Mouse (Mus musculus) hindbrain, embryonic 15.5 days (tissue): Measurements from ENCODE around the gene Cradd. TPM values are rescaled to one million over a fixed set of nuclear protein-coding genes. Genes with fewer than 3 reads are reported as not detected.

ENCODE experiments used
- ATAC-seq: fragments of 200-750 bp; cut with Nextera tagmentation; 2 replicates; pipeline ENCODE4 v1.8.0; 2017; ENCODE audit warnings: low read depth, moderate number of reproducible peaks, moderate TSS enrichment; ENCODE audit not compliant: low FRiP score
- H3K27ac ChIP-seq: fragments of 300-500 bp; sonication (generic); replicated peaks from 2 replicates; pipeline ENCODE4 v1.5.1; 2015; ENCODE audit warnings: mild to moderate bottlenecking, inconsistent platforms
- H3K27me3 ChIP-seq: fragments of 300-500 bp; sonication (generic); 2 replicates; pipeline ENCODE4 v1.6.1; 2015; ENCODE audit warnings: control low read depth, inconsistent platforms
- H3K36me3 ChIP-seq: fragments of 300-500 bp; sonication (generic); 2 replicates; pipeline ENCODE4 v1.6.1; 2015; ENCODE audit warnings: control low read depth, inconsistent platforms
- H3K4me1 ChIP-seq: fragments of 300-500 bp; sonication (generic); replicated peaks from 2 replicates; pipeline ENCODE4 v1.6.1; 2015; ENCODE audit warnings: control low read depth, inconsistent platforms
- H3K4me2 ChIP-seq: fragments of 300-500 bp; sonication (generic); 2 replicates; pipeline ENCODE4 v1.6.1; 2015; ENCODE audit warnings: moderate library complexity, mild to moderate bottlenecking, inconsistent platforms
- H3K4me3 ChIP-seq: fragments of 300-500 bp; sonication (generic); 2 replicates; pipeline ENCODE4 v1.5.1; 2015; ENCODE audit warnings: mild to moderate bottlenecking, inconsistent platforms
- H3K9ac ChIP-seq: fragments of 300-500 bp; sonication (generic); 2 replicates; pipeline ENCODE4 v1.6.1; 2015; ENCODE audit warnings: inconsistent platforms
- H3K9me3 ChIP-seq: fragments of 300-500 bp; sonication (generic); 2 replicates; pipeline ENCODE4 v1.6.1; 2016; ENCODE audit warnings: control low read depth, inconsistent platforms
- whole genome bisulfite sequencing: fragments of 180-500 bp; shearing (Covaris S2); methylation state at CpG from one replicate; pipeline ENCODE4 v1.1.7; 2015; 5-methylcytosine and 5-hydroxymethylcytosine counted together
- polyA plus RNA-seq: library from polyadenylated mRNA; unstranded; fragments of >200 nt; fragmentation: Nextera tagmentation; extraction: Ambion mirVana; gene quantifications from 2 replicates; pipeline ENCODE4 v1.2.1, GENCODE M21; 2015

The Cradd gene
- polyA plus RNA-seq, 1 experiment from 2014 or later: 9.4 TPM

- H3K4me2 ChIP-seq: peak overlapping the region; percentile 46
- H3K9ac ChIP-seq: no peak overlapping the region
- no peaks in the 10 kb centered on the region for H3K36me3 ChIP-seq
- no peaks in the 10 kb centered on the region for H3K27me3 ChIP-seq
- peaks cover 15% of the 10 kb centered on the region for H3K4me1 ChIP-seq
- WGBS: 58% methylated on average over 10 of the region's 10 CpGs
- ATAC-seq: no peak
- H3K4me3 ChIP-seq: no peak overlapping the region
- no peaks in the 10 kb centered on the region; the same call in 1 of the 2 replicates for H3K9me3 ChIP-seq
- no peak overlapping the region; the same call in 1 of the 2 replicates for H3K27ac ChIP-seq
Observed at GRCm38 (mm10) chr10:95181553-95181952, 142.4 kb downstream of the Cradd start.

- Histone ChIP-seq H3K9ac (no peak overlapping the region), H3K36me3 (no peaks in the 10 kb centered on the region), H3K4me2 (no peak overlapping the region), H3K4me1 (peaks cover 15% of the 10 kb centered on the region), H3K9me3 (no peaks in the 10 kb centered on the region; the same call in 1 of the 2 replicates), H3K27me3 (no peaks in the 10 kb centered on the region), H3K27ac (no peak overlapping the region), H3K4me3 (no peak overlapping the region)
- ATAC-seq: no peak
- 89% methylated on average over 3 of the region's 3 CpGs for WGBS
Observed at GRCm38 (mm10) chr10:95180900-95181299, 143.0 kb downstream of the Cradd start.

- no peak for ATAC-seq
- no peak overlapping the region for H3K4me2 ChIP-seq
- H3K27me3 ChIP-seq: no peaks in the 10 kb centered on the region
- H3K27ac ChIP-seq: no peak overlapping the region
- H3K9me3 ChIP-seq: no peaks in the 10 kb centered on the region
- 87% methylated on average over 8 of the region's 8 CpGs for WGBS
- H3K4me3 ChIP-seq: no peak overlapping the region
- H3K36me3 ChIP-seq: no peaks in the 10 kb centered on the region
- no peak overlapping the region for H3K9ac ChIP-seq
- peaks cover 20% of the 10 kb centered on the region for H3K4me1 ChIP-seq
Observed at GRCm38 (mm10) chr10:95180177-95180576, 143.8 kb downstream of the Cradd start.

- no peaks in the 10 kb centered on the region for H3K27me3 ChIP-seq
- ATAC-seq: no peak
- peaks cover 20% of the 10 kb centered on the region for H3K4me1 ChIP-seq
- WGBS: 82% methylated on average over 4 of the region's 4 CpGs
- no peak overlapping the region for H3K4me3 ChIP-seq
- no peaks in the 10 kb centered on the region for H3K9me3 ChIP-seq
- H3K9ac ChIP-seq: no peak overlapping the region
- no peak overlapping the region for H3K27ac ChIP-seq
- no peak overlapping the region for H3K4me2 ChIP-seq
- no peaks in the 10 kb centered on the region for H3K36me3 ChIP-seq
Observed at GRCm38 (mm10) chr10:95178785-95179184, 145.1 kb downstream of the Cradd start.

- WGBS: 47% methylated on average over 26 of the region's 26 CpGs
- Histone ChIP-seq H3K4me1 (peaks cover 10% of the 10 kb centered on the region), H3K4me2 (no peak overlapping the region), H3K27me3 (no peaks in the 10 kb centered on the region), H3K27ac (no peak overlapping the region), H3K36me3 (no peaks in the 10 kb centered on the region), H3K4me3 (no peak overlapping the region), H3K9me3 (no peaks in the 10 kb centered on the region), H3K9ac (no peak overlapping the region)
- ATAC-seq: no peak
Observed at GRCm38 (mm10) chr10:95175423-95176120, 148.4 kb downstream of the Cradd start.

- Histone ChIP-seq H3K36me3 (no peaks in the 10 kb centered on the region), H3K4me1 (peaks cover 10% of the 10 kb centered on the region), H3K4me3 (no peak overlapping the region), H3K27ac (no peak overlapping the region), H3K4me2 (no peak overlapping the region), H3K9ac (no peak overlapping the region), H3K27me3 (no peaks in the 10 kb centered on the region), H3K9me3 (no peaks in the 10 kb centered on the region)
- WGBS: 75% methylated on average over 6 of the region's 6 CpGs
- no peak for ATAC-seq
Observed at GRCm38 (mm10) chr10:95174260-95174659, 149.7 kb downstream of the Cradd start.

- no peak overlapping the region for H3K27ac ChIP-seq
Observed at GRCm38 (mm10) chr10:95170721-95171354, 153.1 kb downstream of the Cradd start.

GRCm38 (mm10) chr10:95164949-95165348 is 159.0 kb downstream of the Cradd start:
- WGBS: 86% methylated on average over 2 of the region's 2 CpGs
- no peak overlapping the region for H3K27ac ChIP-seq

More at GRCm38 (mm10) chr10:95170721-95171354, 153.1 kb downstream of the Cradd start:
- no peak for ATAC-seq
- H3K4me3 ChIP-seq: no peak overlapping the region
- 76% methylated on average over 9 of the region's 9 CpGs for WGBS
- no peak overlapping the region for H3K4me2 ChIP-seq
- H3K9ac ChIP-seq: no peak overlapping the region
- peaks cover 10% of the 10 kb centered on the region for H3K4me1 ChIP-seq
- no peaks in the 10 kb centered on the region for H3K27me3 ChIP-seq
- H3K36me3 ChIP-seq: no peaks in the 10 kb centered on the region
- H3K9me3 ChIP-seq: no peaks in the 10 kb centered on the region

GRCm38 (mm10) chr10:95162691-95163374 is 161.1 kb downstream of the Cradd start:
- WGBS: 45% methylated on average over 8 of the region's 8 CpGs
- no peaks in the 10 kb centered on the region for H3K27me3 ChIP-seq
- H3K4me1 ChIP-seq: peaks cover 8% of the 10 kb centered on the region
- no peaks in the 10 kb centered on the region for H3K36me3 ChIP-seq
- no peak for ATAC-seq
- no peak overlapping the region for H3K4me2 ChIP-seq
- no peak overlapping the region; the same call in 1 of the 2 replicates for H3K27ac ChIP-seq
- H3K9me3 ChIP-seq: no peaks in the 10 kb centered on the region
- no peak overlapping the region for H3K4me3 ChIP-seq
- no peak overlapping the region for H3K9ac ChIP-seq

More at GRCm38 (mm10) chr10:95164949-95165348, 159.0 kb downstream of the Cradd start:
- Histone ChIP-seq H3K36me3 (no peaks in the 10 kb centered on the region), H3K9ac (no peak overlapping the region), H3K9me3 (no peaks in the 10 kb centered on the region), H3K4me3 (no peak overlapping the region), H3K4me2 (no peak overlapping the region), H3K4me1 (peaks cover 8% of the 10 kb centered on the region), H3K27me3 (no peaks in the 10 kb centered on the region)
- no peak for ATAC-seq

GRCm38 (mm10) chr10:95159675-95160256 is 164.2 kb downstream of the Cradd start:
- peaks cover 8% of the 10 kb centered on the region for H3K4me1 ChIP-seq
- no peaks in the 10 kb centered on the region for H3K9me3 ChIP-seq
- H3K4me2 ChIP-seq: no peak overlapping the region
- H3K27me3 ChIP-seq: no peaks in the 10 kb centered on the region
- no peak overlapping the region for H3K27ac ChIP-seq
- no peaks in the 10 kb centered on the region for H3K36me3 ChIP-seq
- no peak for ATAC-seq
- WGBS: 79% methylated on average over 9 of the region's 9 CpGs
- no peak overlapping the region for H3K9ac ChIP-seq
- H3K4me3 ChIP-seq: no peak overlapping the region

- no peaks in the 10 kb centered on the region for H3K36me3 ChIP-seq
- H3K9ac ChIP-seq: no peak overlapping the region
- no peak overlapping the region for H3K4me3 ChIP-seq
- H3K9me3 ChIP-seq: no peaks in the 10 kb centered on the region
- H3K4me1 ChIP-seq: no peaks in the 10 kb centered on the region
- no peak overlapping the region for H3K27ac ChIP-seq
- H3K27me3 ChIP-seq: no peaks in the 10 kb centered on the region
- H3K4me2 ChIP-seq: no peak overlapping the region
- 90% methylated on average over 5 of the region's 7 CpGs for WGBS
- no peak for ATAC-seq
Observed at GRCm38 (mm10) chr10:95156410-95156809, 167.5 kb downstream of the Cradd start.

- Histone ChIP-seq H3K27ac (no peak overlapping the region), H3K9me3 (no peaks in the 10 kb centered on the region), H3K9ac (no peak overlapping the region), H3K36me3 (no peaks in the 10 kb centered on the region), H3K4me2 (no peak overlapping the region), H3K4me3 (no peak overlapping the region), H3K27me3 (no peaks in the 10 kb centered on the region), H3K4me1 (no peaks in the 10 kb centered on the region)
- ATAC-seq: no peak
- WGBS: 96% methylated on average over 1 of the region's 1 CpGs
Observed at GRCm38 (mm10) chr10:95154675-95155074, 169.3 kb downstream of the Cradd start.
